Mouse (Mus musculus) MEL (cell line): ENCODE data around the gene Dnajb6.

Experiments used
- CHD1 ChIP-seq: IDR thresholded peaks from 2 replicates; pipeline ENCODE4 v1.6.1; 2012; ENCODE audit warnings: low read depth, mild to moderate bottlenecking, inconsistent platforms, low read length, improper control_type of control experiment
- CTCF ChIP-seq, 3 experiments: IDR thresholded peaks in 2 of 3; conservative IDR thresholded peaks in 1 of 3; 2 replicates each; pipeline ENCODE4 v1.5.1; 2011 to 2012; ENCODE audit warnings: low read length in 3 of 3, low read depth in 2 of 3, mild to moderate bottlenecking in 2 of 3, improper control_type of control experiment in 1 of 3, inconsistent platforms in 1 of 3, mixed read lengths in 1 of 3, moderate library complexity in 1 of 3; ENCODE audit not compliant: control insufficient read depth in 1 of 3, insufficient read depth in 1 of 3, poor library complexity in 1 of 3, severe bottlenecking in 1 of 3
- E2F4 ChIP-seq: IDR thresholded peaks from 2 replicates; pipeline ENCODE4 v1.6.1; 2011; ENCODE audit warnings: low read depth, low read length, improper control_type of control experiment, borderline replicate concordance
- ELF1 ChIP-seq: IDR thresholded peaks from 2 replicates; pipeline ENCODE4 v1.6.1; 2014; ENCODE audit warnings: low read depth, mild to moderate bottlenecking, inconsistent platforms, low read length, improper control_type of control experiment, moderate library complexity
- ETS1 ChIP-seq: IDR thresholded peaks from 2 replicates; pipeline ENCODE4 v1.6.1; 2012; ENCODE audit warnings: low read depth, mild to moderate bottlenecking, inconsistent platforms, low read length, improper control_type of control experiment, moderate library complexity
- GABPA ChIP-seq: IDR thresholded peaks from 2 replicates; pipeline ENCODE4 v1.6.1; 2012; ENCODE audit warnings: low read depth, mild to moderate bottlenecking, inconsistent platforms, low read length, improper control_type of control experiment, moderate library complexity
- HCFC1 ChIP-seq: IDR thresholded peaks from 2 replicates; pipeline ENCODE4 v1.6.1; 2012; ENCODE audit warnings: low read depth, mild to moderate bottlenecking, inconsistent platforms, low read length, improper control_type of control experiment, moderate library complexity
- MAX ChIP-seq: IDR thresholded peaks from 2 replicates; pipeline ENCODE4 v1.6.1; 2011; ENCODE audit warnings: low read length, improper control_type of control experiment
- NRF1 ChIP-seq: IDR thresholded peaks from 2 replicates; pipeline ENCODE4 v1.6.1; 2014; ENCODE audit warnings: low read depth, mild to moderate bottlenecking, inconsistent platforms, low read length, improper control_type of control experiment, moderate library complexity; ENCODE audit not compliant: poor library complexity, insufficient read depth, severe bottlenecking
- POLR2AphosphoS5 ChIP-seq: IDR thresholded peaks from 2 replicates; pipeline ENCODE4 v1.6.1; 2012; ENCODE audit warnings: low read depth, borderline replicate concordance, mild to moderate bottlenecking, inconsistent platforms, low read length, moderate library complexity, mixed read lengths
- RCOR1 ChIP-seq: IDR thresholded peaks from 2 replicates; pipeline ENCODE4 v1.6.1; 2012; ENCODE audit warnings: low read depth, mild to moderate bottlenecking, inconsistent platforms, low read length, improper control_type of control experiment
- ZNF384 ChIP-seq: IDR thresholded peaks from 2 replicates; pipeline ENCODE4 v1.6.1; 2012; ENCODE audit warnings: low read depth, mild to moderate bottlenecking, inconsistent platforms, low read length, improper control_type of control experiment

DNA sequence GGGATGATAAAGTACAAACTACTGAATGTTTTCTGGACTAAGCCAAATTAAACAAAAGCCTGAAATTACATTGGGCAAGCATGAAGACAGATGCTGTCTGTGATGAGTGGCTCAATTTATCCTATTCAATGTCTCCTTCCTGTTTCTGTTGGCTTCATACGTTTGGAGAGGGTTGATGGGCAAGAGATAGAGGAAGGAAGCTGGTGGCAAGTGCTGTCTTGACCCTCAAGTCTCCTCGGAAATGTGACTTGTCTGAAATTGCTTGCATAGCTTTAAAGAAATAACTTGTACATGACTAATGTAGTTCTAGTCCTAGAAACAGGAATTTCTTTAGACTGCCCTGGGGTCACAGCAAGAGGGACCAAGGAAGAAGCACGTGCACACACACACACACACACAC lies 109.5 kb downstream of the Dnajb6 start:
- TF ChIP-seq ETS1 (no peak), CTCF (IDR thresholded peaks at IDR 0.05 in 2 of 3, conservative IDR thresholded peaks at IDR 0.05 in 1 of 3; ENCODE audit: control insufficient read depth in 1 of 3, insufficient read depth in 1 of 3, low read depth in 2 of 3, low read length in 3 of 3, poor library complexity in 1 of 3, severe bottlenecking in 1 of 3) (no peak), CHD1 (no peak), MAX (no peak), POLR2AphosphoS5 (no peak), RCOR1 (no peak), ELF1 (no peak), E2F4 (no peak), GABPA (no peak), NRF1 (no peak), ZNF384 (no peak), HCFC1 (no peak)
